Mouse (Mus musculus) midbrain, postnatal 0 days (tissue): ENCODE data around the gene Tbc1d2b. TPM values are rescaled to one million over a fixed set of nuclear protein-coding genes. Genes with fewer than 3 reads are reported as not detected.

Experiments used
- ATAC-seq: fragments of 200-750 bp; cut with Nextera tagmentation; 2 replicates; pipeline ENCODE4 v1.8.0; 2017; ENCODE audit warnings: moderate number of reproducible peaks, mild to moderate bottlenecking, moderate TSS enrichment, moderate library complexity; ENCODE audit not compliant: low FRiP score
- DNase-seq: peaks from one replicate; pipeline ENCODE4 v3.0.0-alpha.2; 2015; ENCODE audit warnings: low spot score
- H3K27ac ChIP-seq: fragments of 300-500 bp; sonication (generic); 2 replicates; pipeline ENCODE4 v1.5.1; 2014; ENCODE audit warnings: low read depth, mild to moderate bottlenecking, low read length, mixed read lengths
- H3K27me3 ChIP-seq: fragments of 300-500 bp; sonication (generic); 2 replicates; pipeline ENCODE4 v1.6.1; 2014; ENCODE audit warnings: low read length, control low read depth, mixed read lengths; ENCODE audit not compliant: insufficient read depth
- H3K36me3 ChIP-seq: fragments of 300-500 bp; sonication (generic); 2 replicates; pipeline ENCODE4 v1.6.1; 2014; ENCODE audit warnings: low read length, control low read depth, mixed read lengths; ENCODE audit not compliant: insufficient read depth
- H3K4me1 ChIP-seq: fragments of 300-500 bp; sonication (generic); 2 replicates; pipeline ENCODE4 v1.6.1; 2014; ENCODE audit warnings: mild to moderate bottlenecking, control low read depth, antibody characterized with exemption, low read length, mixed read lengths; ENCODE audit not compliant: insufficient read depth
- H3K4me2 ChIP-seq: fragments of 300-500 bp; sonication (generic); 2 replicates; pipeline ENCODE4 v1.6.1; 2014; ENCODE audit warnings: low read depth, mild to moderate bottlenecking, low read length, mixed read lengths; ENCODE audit not compliant: poor library complexity, severe bottlenecking
- H3K4me3 ChIP-seq: fragments of 300-500 bp; sonication (generic); 2 replicates; pipeline ENCODE4 v1.5.1; 2014; ENCODE audit warnings: low read depth, mild to moderate bottlenecking, low read length, moderate library complexity
- H3K9ac ChIP-seq: fragments of 300-500 bp; sonication (generic); replicated peaks from 2 replicates; pipeline ENCODE4 v1.6.1; 2014; ENCODE audit warnings: mild to moderate bottlenecking, low read length, moderate library complexity, mixed read lengths; ENCODE audit not compliant: poor library complexity, severe bottlenecking
- H3K9me3 ChIP-seq: fragments of 300-500 bp; sonication (generic); 2 replicates; pipeline ENCODE4 v1.6.1; 2016; ENCODE audit warnings: low read length, control low read depth
- CTCF ChIP-seq: IDR thresholded peaks from 2 replicates; pipeline ENCODE4 v1.5.1; 2016; ENCODE audit warnings: antibody characterized with exemption, mild to moderate bottlenecking
- WGBS: fragments of 180-500 bp; shearing (Covaris S2); extraction: QIAGEN DNeasy Blood & Tissue Kit; methylation state at CpG from one replicate; pipeline ENCODE4 v1.1.7; 2014; 5-methylcytosine and 5-hydroxymethylcytosine counted together
- polyA plus RNA-seq: library from polyadenylated mRNA; unstranded; fragments of >200 nt; fragmentation: Nextera tagmentation; extraction: Ambion mirVana; gene quantifications from 2 replicates; pipeline ENCODE4 v1.2.1, GENCODE M21; 2015
- total RNA-seq: library from RNA; depleted of rRNA; stranded (reverse); fragments of >200 nt; gene quantifications from 2 replicates; pipeline ENCODE4 v1.2.3, GENCODE M21; 2014

The Tbc1d2b gene
- total and polyA plus RNA-seq, 2 experiments from 2014 or later: 3.7 to 21.6 TPM

DNA sequence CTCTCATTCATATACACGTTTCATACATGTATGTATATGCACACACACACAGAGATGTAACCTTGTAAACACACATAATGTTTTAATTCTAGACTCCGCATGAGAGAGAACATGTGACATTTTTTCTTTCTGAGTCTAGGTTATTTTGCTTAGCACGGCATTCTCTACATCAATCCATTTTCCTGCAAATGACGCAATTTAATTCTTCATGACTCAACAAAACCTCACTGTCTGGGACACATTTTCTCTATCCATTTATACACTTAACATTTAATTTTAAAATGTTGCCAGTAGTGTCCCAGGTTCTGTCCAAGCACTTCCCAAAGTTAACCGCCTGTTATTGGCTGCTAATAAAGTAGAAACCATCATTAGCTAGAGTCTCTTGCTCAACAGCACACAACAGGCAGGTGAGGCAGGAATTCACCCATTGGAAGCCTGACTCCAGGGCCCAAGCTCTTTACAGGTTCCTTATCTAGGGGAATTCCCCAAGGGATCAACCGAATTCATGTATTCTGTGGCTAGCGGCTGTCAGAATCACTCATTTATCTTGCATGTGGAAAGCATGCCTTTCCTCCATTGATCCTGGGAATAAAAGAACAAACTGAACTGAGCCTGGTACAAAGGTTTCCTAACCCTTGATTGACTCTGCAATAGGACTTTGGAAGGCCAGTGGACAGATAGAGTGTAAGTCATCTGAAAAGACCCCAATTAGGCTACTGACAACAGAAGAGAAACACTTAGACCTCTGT is 7.8 kb downstream of the Tbc1d2b start:
- Histone ChIP-seq H3K27me3 (no peaks in the 10 kb centered on the region), H3K27ac (no peak overlapping the region), H3K36me3 (no peaks in the 10 kb centered on the region), H3K4me3 (no peak overlapping the region), H3K9me3 (no peaks in the 10 kb centered on the region), H3K4me1 (no peaks in the 10 kb centered on the region; the same call in 1 of the 2 replicates), H3K4me2 (no peak overlapping the region), H3K9ac (no peak overlapping the region)
- 90% methylated on average over 7 of the region's 7 CpGs for WGBS
- no peak for DNase-seq
- no peak for ATAC-seq
- TF ChIP-seq CTCF: no peak

DNA sequence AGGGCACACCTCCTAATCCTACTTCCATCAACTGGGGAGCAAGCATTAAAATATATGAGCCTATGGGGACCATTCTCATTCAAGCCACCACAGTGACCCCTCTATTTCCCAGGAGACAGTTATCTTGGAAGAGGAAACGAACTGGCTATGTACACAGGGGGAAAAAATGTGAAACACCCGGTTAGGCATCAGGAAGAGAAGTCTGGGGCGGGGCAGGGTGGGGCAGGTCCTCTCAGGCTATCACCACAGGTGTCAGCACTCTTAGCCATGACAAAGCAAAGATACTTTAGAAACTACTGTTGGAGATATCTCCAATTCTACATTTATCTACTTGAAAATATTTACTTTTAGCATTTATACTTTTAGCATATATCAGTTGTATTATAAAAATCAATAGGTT is 8.5 kb downstream of the Tbc1d2b start:
- no peak overlapping the region for H3K27ac ChIP-seq
- no peaks in the 10 kb centered on the region for H3K27me3 ChIP-seq
- no peak overlapping the region for H3K4me3 ChIP-seq
- H3K9me3 ChIP-seq: no peaks in the 10 kb centered on the region
- no peak for ATAC-seq
- no peak for TF ChIP-seq CTCF
- no peaks in the 10 kb centered on the region for H3K36me3 ChIP-seq
- H3K4me1 ChIP-seq: no peaks in the 10 kb centered on the region; the same call in 1 of the 2 replicates
- no peak overlapping the region for H3K9ac ChIP-seq
- no peak overlapping the region for H3K4me2 ChIP-seq
- WGBS: 86% methylated on average over 3 of the region's 3 CpGs
- no peak for DNase-seq

DNA sequence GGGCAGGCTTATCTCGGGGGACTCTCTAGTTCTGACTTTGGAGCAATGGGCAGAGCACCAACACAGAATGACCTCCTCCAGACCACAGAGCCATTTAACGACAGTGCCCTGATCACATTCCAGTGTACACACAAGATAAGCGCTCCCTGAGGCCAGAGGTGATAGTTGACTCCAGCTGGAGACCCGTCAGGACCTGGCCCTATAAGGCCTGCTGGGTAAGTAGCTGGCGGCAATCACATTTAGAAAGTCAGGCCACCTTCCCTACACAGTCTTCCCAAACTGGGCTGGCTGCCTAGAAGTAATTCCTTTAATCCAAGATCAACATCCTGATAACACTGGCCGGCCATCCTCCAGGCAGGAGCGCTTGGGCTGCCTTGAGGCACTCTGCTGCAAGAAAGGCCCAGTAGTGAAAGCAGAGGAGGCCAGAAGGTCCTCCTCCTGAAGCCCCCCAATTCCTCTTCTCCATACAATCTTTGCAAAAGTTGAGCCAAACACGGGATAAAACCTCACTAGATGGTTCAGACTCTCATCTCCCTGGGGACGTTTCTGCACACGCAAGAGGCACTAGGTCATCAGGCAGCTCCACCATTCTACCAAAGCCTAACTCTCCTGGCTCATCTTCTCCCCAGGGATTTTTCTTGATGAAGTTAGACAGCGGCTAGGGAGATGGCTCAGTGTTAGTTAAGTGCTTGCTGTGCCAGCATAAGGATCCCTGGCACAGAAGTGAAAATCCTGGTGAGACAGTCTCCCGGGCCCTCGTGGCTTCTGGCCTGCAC is 9.8 kb downstream of the Tbc1d2b start:
- no peaks in the 10 kb centered on the region for H3K36me3 ChIP-seq
- 74% methylated on average over 13 of the region's 13 CpGs for WGBS
- H3K4me2 ChIP-seq: no peak overlapping the region
- H3K27ac ChIP-seq: no peak overlapping the region
- ATAC-seq (no peak), DNase-seq (no peak)
- no peak overlapping the region for H3K9ac ChIP-seq
- H3K27me3 ChIP-seq: no peaks in the 10 kb centered on the region
- no peaks in the 10 kb centered on the region for H3K9me3 ChIP-seq
- TF ChIP-seq CTCF: no peak
- no peak overlapping the region for H3K4me3 ChIP-seq
- no peaks in the 10 kb centered on the region; the same call in 1 of the 2 replicates for H3K4me1 ChIP-seq

DNA sequence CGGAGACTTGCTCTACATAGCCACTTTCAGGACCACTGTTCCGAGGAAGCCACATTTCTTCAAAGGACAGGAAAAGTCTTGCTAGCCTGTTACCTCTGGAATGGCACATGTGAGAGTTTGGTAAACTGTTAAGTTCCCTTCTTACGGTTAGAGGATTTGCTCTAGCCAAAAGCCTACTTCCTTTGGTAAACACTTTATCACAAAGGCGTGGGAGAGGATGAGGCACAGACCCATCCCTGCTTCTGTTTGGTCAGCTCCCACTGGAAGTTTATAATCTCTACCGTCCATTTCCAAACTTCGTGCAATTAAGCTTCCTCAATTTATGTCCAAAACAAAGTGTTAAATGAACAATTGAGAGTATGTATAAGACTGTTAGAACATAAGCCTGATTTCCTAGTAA is 10.5 kb downstream of the Tbc1d2b start:
- H3K9me3 ChIP-seq: no peaks in the 10 kb centered on the region
- H3K4me2 ChIP-seq: no peak overlapping the region
- WGBS: 83% methylated on average over 6 of the region's 6 CpGs
- no peak for ATAC-seq
- H3K9ac ChIP-seq: no peak overlapping the region
- TF ChIP-seq CTCF: no peak
- no peak overlapping the region for H3K4me3 ChIP-seq
- no peaks in the 10 kb centered on the region for H3K4me1 ChIP-seq
- H3K27ac ChIP-seq: no peak overlapping the region
- DNase-seq: no peak
- no peaks in the 10 kb centered on the region for H3K36me3 ChIP-seq
- H3K27me3 ChIP-seq: no peaks in the 10 kb centered on the region

DNA sequence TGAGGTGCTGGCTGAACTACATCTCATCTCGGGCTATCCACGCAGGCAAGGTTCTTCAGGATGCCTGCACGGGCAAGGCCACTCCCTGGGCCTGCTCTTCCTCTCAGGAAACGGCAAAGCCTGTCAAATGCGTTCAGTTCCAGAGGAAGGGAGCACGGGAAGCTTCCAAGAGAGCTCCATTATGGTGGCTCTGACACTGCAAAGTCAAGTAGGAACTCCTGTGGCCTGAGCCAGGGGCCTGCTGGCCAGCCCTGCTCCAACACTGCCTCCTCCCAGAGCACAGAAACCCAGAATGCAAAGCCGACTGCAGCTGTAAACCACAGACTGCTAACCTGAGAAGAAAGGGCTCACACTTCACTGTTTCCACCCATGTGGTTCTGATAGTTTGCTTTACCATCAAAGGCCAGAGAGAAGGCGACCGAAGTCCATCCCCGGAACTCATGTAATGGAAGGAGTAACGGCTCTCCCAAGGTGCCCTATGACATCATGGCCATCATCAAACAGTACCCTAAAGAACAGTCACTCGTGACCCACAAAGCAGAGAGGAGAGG is 11.1 kb downstream of the Tbc1d2b start:
- no peak for ATAC-seq
- DNase-seq: no peak
- TF ChIP-seq CTCF: no peak
- no peaks in the 10 kb centered on the region for H3K27me3 ChIP-seq
- 91% methylated on average over 12 of the region's 12 CpGs for WGBS
- H3K27ac ChIP-seq: no peak overlapping the region
- H3K9ac ChIP-seq: no peak overlapping the region
- no peaks in the 10 kb centered on the region for H3K9me3 ChIP-seq
- H3K4me2 ChIP-seq: no peak overlapping the region
- no peak overlapping the region for H3K4me3 ChIP-seq
- H3K4me1 ChIP-seq: no peaks in the 10 kb centered on the region
- H3K36me3 ChIP-seq: no peaks in the 10 kb centered on the region
